Mouse (Mus musculus) embryonic facial prominence, embryonic 14.5 days (tissue): ENCODE results near the gene Mob3b. TPM values are rescaled to one million over a fixed set of nuclear protein-coding genes. Genes with fewer than 3 reads are reported as not detected.

ENCODE experiments used
- ATAC-seq: fragments of 200-750 bp; cut with Nextera tagmentation; 2 replicates; pipeline ENCODE4 v1.8.0; 2017; ENCODE audit warnings: low read depth, moderate number of reproducible peaks, moderate TSS enrichment
- DNase-seq: peaks from one replicate; pipeline ENCODE4 v3.0.0-alpha.2; 2015; ENCODE audit warnings: low spot score
- H3K27ac ChIP-seq: fragments of 300-500 bp; sonication (generic); replicated peaks from 2 replicates; pipeline ENCODE4 v1.5.1; 2014; ENCODE audit warnings: low read depth, mild to moderate bottlenecking, low read length, moderate library complexity
- H3K27me3 ChIP-seq: fragments of 300-500 bp; sonication (generic); replicated peaks from 2 replicates; pipeline ENCODE4 v1.6.1; 2014; ENCODE audit warnings: low read length; ENCODE audit not compliant: control insufficient read depth, insufficient read depth
- H3K36me3 ChIP-seq: fragments of 300-500 bp; sonication (generic); 2 replicates; pipeline ENCODE4 v1.6.1; 2014; ENCODE audit warnings: low read length, mixed read lengths; ENCODE audit not compliant: control insufficient read depth, insufficient read depth
- H3K4me1 ChIP-seq: fragments of 300-500 bp; sonication (generic); 2 replicates; pipeline ENCODE4 v1.6.1; 2014; ENCODE audit warnings: antibody characterized with exemption, low read length; ENCODE audit not compliant: control insufficient read depth, insufficient read depth
- H3K4me2 ChIP-seq: fragments of 300-500 bp; sonication (generic); 2 replicates; pipeline ENCODE4 v1.6.1; 2014; ENCODE audit warnings: low read depth, mild to moderate bottlenecking, low read length, moderate library complexity, mixed read lengths
- H3K4me3 ChIP-seq: fragments of 300-500 bp; sonication (generic); 2 replicates; pipeline ENCODE4 v1.5.1; 2014; ENCODE audit warnings: low read depth, mild to moderate bottlenecking, low read length
- H3K9ac ChIP-seq: fragments of 300-500 bp; sonication (generic); 2 replicates; pipeline ENCODE4 v1.6.1; 2014; ENCODE audit warnings: low read depth, mild to moderate bottlenecking, low read length, moderate library complexity, mixed read lengths
- H3K9me3 ChIP-seq: fragments of 300-500 bp; sonication (generic); 2 replicates; pipeline ENCODE4 v1.6.1; 2016; ENCODE audit warnings: low read length; ENCODE audit not compliant: control insufficient read depth
- WGBS: fragments of 180-500 bp; shearing (Covaris S2); extraction: QIAGEN DNeasy Blood & Tissue Kit; methylation state at CpG from one replicate; pipeline ENCODE4 v1.1.7; 2014; 5-methylcytosine and 5-hydroxymethylcytosine counted together
- polyA plus RNA-seq: library from polyadenylated mRNA; unstranded; fragments of >200 nt; fragmentation: Nextera tagmentation; extraction: Ambion mirVana; gene quantifications from 2 replicates; pipeline ENCODE4 v1.2.1, GENCODE M21; 2014

Mob3b gene
- polyA plus RNA-seq, 1 experiment from 2014 or later, result 6.3 TPM

GRCm38 (mm10) chr4:35115933-35116332 is 41.4 kb downstream of the Mob3b start:
- Histone ChIP-seq H3K36me3 (no peaks in the 10 kb centered on the region), H3K4me2 (no peak overlapping the region), H3K9ac (no peak overlapping the region), H3K27me3 (no peaks in the 10 kb centered on the region), H3K4me3 (no peak overlapping the region), H3K4me1 (peaks cover 11% of the 10 kb centered on the region), H3K27ac (no peak overlapping the region), H3K9me3 (no peaks in the 10 kb centered on the region)
- WGBS, result 70% methylated on average over 6 of the region's 6 CpGs
- ATAC-seq, result no peak
- DNase-seq, result no peak

DNA sequence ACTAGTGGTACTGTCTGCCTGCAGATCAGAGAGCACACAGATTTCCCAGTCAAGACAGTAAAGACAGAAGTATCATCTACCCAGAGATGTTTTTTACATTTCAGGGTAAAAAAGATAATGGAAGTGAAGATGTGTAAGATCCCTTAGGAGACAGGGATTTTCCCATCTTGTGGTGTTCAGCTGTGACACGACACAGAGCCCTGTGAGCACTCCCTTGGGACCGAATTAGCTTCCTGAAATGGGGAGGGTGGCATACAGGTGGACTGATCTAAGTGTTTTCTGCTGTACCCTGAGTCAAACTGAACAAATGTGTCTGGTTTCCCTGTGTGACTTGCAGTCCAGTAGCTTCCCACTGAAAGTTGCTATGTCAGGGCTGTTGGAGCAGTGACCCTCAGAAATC is 42.3 kb downstream of the Mob3b start:
- Histone ChIP-seq H3K9me3 (no peaks in the 10 kb centered on the region), H3K4me3 (no peak overlapping the region), H3K27me3 (no peaks in the 10 kb centered on the region), H3K4me2 (no peak overlapping the region), H3K36me3 (no peaks in the 10 kb centered on the region), H3K27ac (no peak overlapping the region), H3K9ac (no peak overlapping the region), H3K4me1 (peaks cover 7% of the 10 kb centered on the region)
- 83% methylated on average over 2 of the region's 2 CpGs for WGBS
- no peak for ATAC-seq
- DNase-seq, result no peak

DNA sequence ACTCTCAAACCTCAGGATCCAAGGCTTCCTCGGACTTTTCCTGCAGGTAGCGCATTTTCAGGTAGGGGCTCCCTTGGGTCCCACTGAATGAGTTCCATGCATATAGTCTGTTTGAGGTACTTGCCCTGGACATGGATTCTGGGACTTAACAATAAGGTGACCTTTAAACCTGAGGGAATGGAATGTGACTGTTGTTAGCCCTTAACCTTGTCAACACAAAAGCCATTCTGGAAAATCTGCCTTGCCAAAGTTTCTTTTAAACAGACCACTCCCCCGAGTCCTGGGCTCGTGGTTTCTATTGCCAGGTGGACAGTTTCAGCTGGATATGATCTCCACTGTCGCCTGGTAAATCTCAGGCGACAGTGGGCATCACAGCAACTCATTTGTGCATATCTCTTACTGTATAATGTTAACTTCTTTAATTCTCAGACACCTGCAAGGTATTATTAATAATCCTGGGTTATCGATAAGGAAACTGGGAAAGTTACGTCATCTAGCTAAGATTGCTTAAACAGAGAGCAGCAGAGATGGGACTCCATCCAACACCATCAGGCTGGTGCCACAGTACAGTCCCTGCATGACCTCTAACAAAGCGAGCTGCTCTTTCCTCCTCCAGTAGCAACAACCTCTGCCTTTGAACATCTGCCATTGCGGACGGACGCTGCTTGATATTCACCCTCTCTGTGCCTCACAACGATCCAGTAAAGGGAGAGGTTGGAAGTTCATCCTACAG is 43.6 kb downstream of the Mob3b start:
- Histone ChIP-seq H3K9ac (no peak overlapping the region), H3K4me1 (peaks cover 7% of the 10 kb centered on the region), H3K4me2 (no peak overlapping the region), H3K4me3 (no peak overlapping the region), H3K36me3 (no peaks in the 10 kb centered on the region), H3K9me3 (no peaks in the 10 kb centered on the region), H3K27ac (no peak overlapping the region), H3K27me3 (no peaks in the 10 kb centered on the region)
- DNase-seq (no peak), ATAC-seq (no peak)
- 70% methylated on average over 13 of the region's 13 CpGs for WGBS

- 77% methylated on average over 4 of the region's 4 CpGs for WGBS
- no peak for ATAC-seq
- Histone ChIP-seq H3K27ac (no peak overlapping the region), H3K36me3 (no peaks in the 10 kb centered on the region), H3K4me2 (no peak overlapping the region), H3K27me3 (no peaks in the 10 kb centered on the region), H3K4me1 (peaks cover 7% of the 10 kb centered on the region), H3K4me3 (no peak overlapping the region), H3K9ac (no peak overlapping the region), H3K9me3 (no peaks in the 10 kb centered on the region)
- DNase-seq, result no peak
Measured at GRCm38 (mm10) chr4:35112452-35112851, 44.8 kb downstream of the Mob3b start.

GRCm38 (mm10) chr4:35105115-35105773 is 52.0 kb downstream of the Mob3b start:
- 73% methylated on average over 14 of the region's 14 CpGs for WGBS
- Histone ChIP-seq H3K27ac (no peak overlapping the region), H3K27me3 (no peaks in the 10 kb centered on the region), H3K4me3 (no peak overlapping the region), H3K4me2 (no peak overlapping the region), H3K4me1 (peaks cover 12% of the 10 kb centered on the region), H3K36me3 (no peaks in the 10 kb centered on the region), H3K9me3 (no peaks in the 10 kb centered on the region), H3K9ac (no peak overlapping the region)
- DNase-seq, result no peak
- ATAC-seq, result no peak

DNA sequence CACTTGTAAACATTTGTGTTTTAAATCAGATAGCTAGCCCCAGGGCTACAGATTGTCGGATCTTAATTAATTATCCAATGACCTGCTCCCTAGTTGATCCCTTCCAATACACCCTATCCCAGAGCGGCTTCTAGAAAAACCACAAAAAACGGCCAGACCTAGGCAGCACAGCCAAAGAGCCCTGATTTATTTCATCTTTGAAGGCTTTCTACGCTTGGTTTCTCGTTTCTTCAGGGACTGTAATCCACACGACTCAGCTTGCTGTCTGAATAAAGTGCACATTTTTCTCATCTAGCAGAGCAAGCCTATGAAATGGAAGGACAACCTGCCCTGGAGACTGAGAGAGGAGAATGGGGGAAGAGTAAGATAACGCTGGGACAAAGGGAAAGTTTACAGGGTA is 56.1 kb downstream of the Mob3b start:
- no peaks in the 10 kb centered on the region for H3K27me3 ChIP-seq
- no peak overlapping the region for H3K4me3 ChIP-seq
- no peak for DNase-seq
- H3K9ac ChIP-seq, result no peak overlapping the region
- no peak overlapping the region; the same call in 1 of the 2 replicates for H3K27ac ChIP-seq
- H3K4me1 ChIP-seq, result peaks cover 26% of the 10 kb centered on the region
- no peak overlapping the region for H3K4me2 ChIP-seq
- no peak; the same call in 1 of the 2 replicates for ATAC-seq
- H3K36me3 ChIP-seq, result no peaks in the 10 kb centered on the region
- 27% methylated on average over 7 of the region's 7 CpGs for WGBS
- no peaks in the 10 kb centered on the region for H3K9me3 ChIP-seq

DNA sequence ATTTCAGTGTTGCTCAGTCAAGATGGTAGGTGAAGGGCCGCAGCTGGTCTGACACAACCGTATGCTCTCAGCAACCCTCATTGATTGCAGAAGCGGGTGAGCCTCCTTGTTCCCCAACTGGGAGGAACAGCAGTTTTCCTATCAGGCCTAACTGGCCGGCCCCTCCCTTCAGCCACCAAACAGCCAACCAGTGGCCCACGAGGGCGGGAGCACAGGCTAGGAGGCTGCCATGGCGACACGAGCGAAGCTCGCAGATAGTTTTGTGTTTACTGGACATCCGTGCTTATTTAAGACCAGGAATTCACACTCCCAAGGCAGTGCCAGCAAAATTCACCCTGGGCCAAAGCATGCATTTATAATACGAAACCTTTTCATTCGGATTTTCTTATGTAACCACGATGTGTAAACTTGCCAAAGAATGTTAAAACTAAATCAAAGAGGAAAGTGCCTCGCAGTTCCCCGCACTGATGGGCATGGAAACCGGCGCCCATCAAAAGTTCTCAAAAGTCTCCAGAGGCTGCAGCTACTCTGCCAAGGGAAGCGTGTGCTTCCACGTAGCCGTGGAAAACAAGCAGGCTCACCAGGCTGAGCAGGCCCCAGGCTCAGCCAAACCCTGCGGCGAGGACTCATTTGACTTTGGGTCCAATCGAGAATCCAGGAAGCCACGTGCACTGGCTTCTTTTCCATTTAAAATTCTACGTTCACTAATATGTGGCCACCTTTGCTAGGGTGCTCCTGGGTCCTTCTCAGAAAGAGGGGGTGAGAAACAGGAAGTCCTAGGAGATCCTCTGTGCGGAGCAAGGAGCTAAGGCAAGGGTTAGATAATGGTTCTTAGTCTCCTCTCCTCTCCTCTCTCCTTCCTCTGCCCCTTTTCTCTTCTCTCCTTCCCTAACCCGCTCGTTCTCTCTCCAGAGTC is 57.2 kb downstream of the Mob3b start:
- WGBS, result 9% methylated on average over 29 of the region's 29 CpGs
- Histone ChIP-seq H3K36me3 (no peaks in the 10 kb centered on the region), H3K27ac (peak overlapping the region; percentile 66), H3K9ac (peak overlapping the region; percentile 41; the same call in 1 of the 2 replicates), H3K4me1 (peaks cover 26% of the 10 kb centered on the region), H3K27me3 (no peaks in the 10 kb centered on the region), H3K4me2 (peak overlapping the region; percentile 66), H3K4me3 (peak overlapping the region; percentile 35), H3K9me3 (no peaks in the 10 kb centered on the region)
- DNase-seq, result peak; percentile 93
- ATAC-seq, result peak; percentile 92

- H3K4me3 ChIP-seq, result peak overlapping the region; percentile 35
- no peaks in the 10 kb centered on the region for H3K9me3 ChIP-seq
- H3K27me3 ChIP-seq, result no peaks in the 10 kb centered on the region
- ATAC-seq (peak; percentile 63), DNase-seq (peak; percentile 47)
- no peaks in the 10 kb centered on the region for H3K36me3 ChIP-seq
- H3K9ac ChIP-seq, result peak overlapping the region; percentile 41; the same call in 1 of the 2 replicates
- WGBS, result 14% methylated on average over 16 of the region's 17 CpGs
- H3K4me1 ChIP-seq, result peaks cover 26% of the 10 kb centered on the region
- peak overlapping the region; percentile 66 for H3K27ac ChIP-seq
- H3K4me2 ChIP-seq, result peak overlapping the region; percentile 66
Measured at GRCm38 (mm10) chr4:35099210-35099864, 57.9 kb downstream of the Mob3b start.
